Mouse (Mus musculus) thymus, adult 2 months (tissue): ENCODE results near the gene Pnmal1.

Experiments used
- CTCF ChIP-seq: fragments of 200-500 bp; IDR thresholded peaks from 2 replicates; pipeline ENCODE4 v1.5.1; 2012; ENCODE audit warnings: mild to moderate bottlenecking, control low read depth, low read length, moderate library complexity, borderline replicate concordance; ENCODE audit not compliant: control insufficient read depth, poor library complexity, insufficient read depth; ENCODE audit errors: extremely low read depth
- POLR2A ChIP-seq: fragments of 200-500 bp; IDR thresholded peaks from 2 replicates; pipeline ENCODE4 v1.6.1; 2012; ENCODE audit warnings: mild to moderate bottlenecking, low read length, control low read depth, moderate library complexity; ENCODE audit not compliant: control insufficient read depth, poor library complexity, insufficient read depth; ENCODE audit errors: extremely low read depth

DNA sequence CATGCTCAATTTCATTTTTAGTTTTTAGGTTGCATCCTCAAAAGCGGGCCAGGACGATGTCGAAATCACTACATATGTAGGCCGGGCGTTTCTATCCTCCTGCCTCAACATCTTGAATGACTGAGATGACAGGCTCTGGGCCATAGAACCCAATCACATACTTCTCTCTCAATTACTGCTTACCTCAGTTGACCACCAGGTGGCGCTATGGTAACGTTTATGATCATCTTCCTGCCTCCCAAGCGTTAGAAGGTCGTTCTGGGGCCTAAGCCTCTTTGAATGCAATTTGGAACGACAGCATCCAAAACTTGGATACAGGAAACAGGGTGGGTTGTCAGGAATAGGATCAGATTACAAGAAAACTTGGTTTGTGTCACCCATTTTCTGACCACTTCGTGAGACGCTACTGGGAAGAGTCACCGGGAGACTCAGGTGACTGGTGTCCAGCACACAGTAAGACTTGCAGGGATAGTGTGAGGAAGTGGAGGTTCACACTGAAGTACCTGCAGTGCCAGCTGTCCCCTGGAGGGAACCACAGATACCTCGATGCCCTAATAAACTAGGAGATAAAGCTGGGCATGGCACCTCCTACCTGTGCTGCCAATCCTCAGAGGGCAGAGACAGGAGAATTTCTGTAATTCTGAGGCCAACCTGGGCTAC lies 27.4 kb upstream of the Pnmal1 start:
- TF ChIP-seq POLR2A (no peak), CTCF (no peak)
